Mouse (Mus musculus) adipocyte (in vitro differentiated cells): ENCODE measurements around the gene Hsd17b2.
A peak's percentile ranks its signal among the peaks of the same experiment; 100 is the strongest.

ENCODE experiments used
- DNase-seq: peaks from one replicate; pipeline ENCODE4 v3.0.0-alpha.2; 2016; ENCODE audit warnings: low spot score

Hsd17b2 gene

DNA sequence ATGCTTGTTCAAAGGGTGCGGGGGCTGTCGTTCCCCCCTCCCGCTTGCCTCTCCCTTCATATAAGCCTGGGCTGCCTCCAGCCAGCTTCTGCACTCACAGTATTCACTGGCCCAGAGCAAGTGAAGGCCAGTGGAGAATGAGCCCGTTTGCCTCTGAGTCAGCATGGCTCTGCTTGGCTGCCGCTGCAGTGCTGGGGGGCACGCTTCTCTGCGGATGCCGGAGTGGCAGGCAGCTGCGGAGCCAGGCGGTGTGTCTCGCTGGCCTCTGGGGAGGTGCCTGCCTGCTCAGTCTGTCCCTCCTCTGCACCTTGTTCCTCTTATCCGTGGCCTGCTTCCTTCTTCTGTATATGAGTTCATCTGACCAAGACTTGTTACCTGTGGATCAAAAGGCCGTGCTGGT, at the start of gene Hsd17b2:
Hsd17b2 (plus strand) TSS at position 46 of the 400 bp plus-strand sequence.
- DNase-seq = no peak

GRCm38 (mm10) chr8:117652318-117652717, 49.4 kb upstream of the Hsd17b2 start:
- DNase-seq = no peak

- no peak for DNase-seq
Measured at GRCm38 (mm10) chr8:117658990-117659389, 42.7 kb upstream of the Hsd17b2 start.

DNA sequence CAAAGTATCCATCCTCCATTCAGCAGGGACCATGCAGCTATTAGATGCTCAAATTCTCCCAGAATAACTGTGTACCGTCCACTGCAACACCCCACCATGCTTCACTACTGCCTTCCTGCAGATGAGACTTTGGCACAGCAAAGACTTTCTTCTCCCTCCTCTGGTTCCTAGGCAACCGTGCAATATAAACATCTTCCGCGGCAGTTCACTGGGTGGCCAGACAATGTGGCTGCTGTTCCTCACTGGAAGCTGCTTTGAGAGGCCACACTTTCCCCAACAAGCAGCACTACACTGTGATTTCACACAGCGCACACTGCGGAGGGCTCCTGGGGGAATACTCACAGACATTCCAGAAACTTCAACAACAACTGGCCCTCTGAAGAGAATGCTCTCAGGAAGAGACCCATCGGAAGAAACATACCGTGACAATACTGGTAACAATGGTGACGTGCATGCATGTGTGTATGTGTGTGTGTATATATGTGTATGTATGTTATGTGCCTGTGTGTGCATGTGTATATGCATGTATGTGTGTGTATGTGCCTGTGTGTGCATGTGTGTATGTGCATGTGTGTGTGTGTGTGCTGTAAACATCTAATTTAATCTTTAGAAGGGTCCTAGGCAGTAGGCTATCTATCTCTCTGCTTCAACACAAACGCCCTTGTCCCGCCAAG, 41.2 kb upstream of the Hsd17b2 start:
- no peak for DNase-seq

- DNase-seq = no peak
Measured at GRCm38 (mm10) chr8:117667349-117668124, 34.2 kb upstream of the Hsd17b2 start.

DNA sequence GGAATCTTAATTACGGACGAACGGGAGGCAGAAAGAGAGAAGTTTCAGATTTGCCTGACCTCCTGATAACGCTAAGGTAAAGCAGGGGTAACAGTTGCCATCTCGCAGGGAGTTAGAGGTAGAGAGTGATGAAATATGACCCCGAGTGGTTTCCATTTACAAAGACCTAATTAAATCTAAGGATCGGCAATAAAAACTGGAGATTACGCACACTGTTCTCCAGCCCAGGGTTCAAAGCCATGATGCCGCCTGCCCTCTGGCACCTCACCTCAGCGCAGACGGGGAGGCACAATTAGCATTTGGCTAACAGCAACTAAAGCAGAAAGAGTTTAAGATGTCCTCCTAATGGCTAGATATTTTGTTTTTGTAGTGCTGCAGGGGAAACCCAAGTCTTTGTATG, 31.2 kb upstream of the Hsd17b2 start:
- DNase-seq = no peak

- DNase-seq = no peak
Measured at GRCm38 (mm10) chr8:117672558-117672957, 29.1 kb upstream of the Hsd17b2 start.

DNA sequence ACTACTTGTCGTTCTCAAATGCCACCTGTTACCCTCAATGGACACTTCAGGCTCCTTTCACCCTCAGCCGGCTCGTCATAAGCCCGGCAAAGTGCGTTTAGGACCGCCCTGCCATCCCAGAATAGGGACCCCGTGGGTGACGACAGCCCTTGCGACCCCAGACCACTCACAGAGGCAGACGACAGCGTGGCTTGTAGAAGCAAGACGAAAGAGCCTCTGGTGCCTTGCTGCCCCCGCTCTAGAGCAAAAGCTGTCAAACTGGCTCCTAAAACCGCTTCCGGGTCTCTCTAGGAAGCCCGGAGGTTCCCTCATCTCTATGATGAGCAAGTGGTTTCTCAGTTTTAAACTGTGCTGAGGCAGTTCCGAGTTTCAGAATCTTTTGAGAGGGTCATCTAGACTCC, 28.3 kb upstream of the Hsd17b2 start, which contains the start of gene Sdr42e1:
Sdr42e1 (minus strand) TSS at position 260 of the 401 bp plus-strand sequence.
- no peak for DNase-seq

DNA sequence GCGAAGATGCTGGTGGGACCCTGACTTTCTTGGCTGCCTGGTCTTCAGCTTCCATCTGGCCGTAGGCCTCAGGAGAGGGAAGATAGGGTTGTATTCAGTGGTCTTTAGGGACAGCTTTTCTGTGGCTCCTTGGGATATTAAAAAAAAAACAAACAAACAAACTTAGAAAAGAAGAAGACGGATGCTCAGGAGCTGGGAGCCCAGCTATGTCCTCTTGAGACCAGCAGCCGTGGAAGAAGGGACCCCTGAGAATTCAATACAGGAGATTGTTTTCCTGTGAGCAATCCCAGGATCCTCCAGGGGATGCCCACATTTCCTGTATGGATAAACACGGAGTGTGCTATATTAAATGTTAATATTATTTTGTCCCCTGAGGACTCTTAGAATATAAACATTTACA, 26.5 kb upstream of the Hsd17b2 start:
- no peak for DNase-seq

- DNase-seq = no peak
Measured at GRCm38 (mm10) chr8:117676460-117676859, 25.2 kb upstream of the Hsd17b2 start.

- DNase-seq = no peak
Measured at GRCm38 (mm10) chr8:117677011-117677410, 24.7 kb upstream of the Hsd17b2 start.

- no peak for DNase-seq
Measured at GRCm38 (mm10) chr8:117678650-117679049, 23.1 kb upstream of the Hsd17b2 start.

DNA sequence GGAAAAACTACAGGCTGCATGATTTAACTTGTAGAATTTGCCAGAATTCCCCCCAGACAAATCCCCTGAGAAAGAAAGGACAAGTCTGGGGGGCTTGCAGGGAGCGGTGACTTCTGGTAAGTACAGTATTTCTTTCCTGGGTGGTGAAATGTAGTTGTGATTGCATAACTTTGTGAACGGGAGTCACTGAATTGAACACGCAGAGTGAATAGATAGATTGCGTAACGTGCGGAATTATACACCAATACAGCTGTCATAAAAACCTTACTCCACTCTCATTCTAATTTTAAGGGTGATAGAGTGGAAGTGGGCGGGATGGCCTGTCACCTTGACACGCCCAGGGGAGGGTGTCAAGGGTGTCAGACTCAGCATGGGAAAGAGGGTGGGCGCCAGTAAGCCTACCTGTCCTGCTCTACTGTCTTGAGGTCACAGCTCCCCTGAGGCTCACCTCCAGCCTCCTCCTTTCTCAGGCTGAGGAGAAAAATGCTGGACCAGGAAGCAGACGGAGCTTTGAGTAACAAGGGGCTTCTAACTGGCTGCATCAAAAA, 17.7 kb upstream of the Hsd17b2 start:
- no peak for DNase-seq

GRCm38 (mm10) chr8:117684504-117684903, 17.2 kb upstream of the Hsd17b2 start:
- no peak for DNase-seq

- DNase-seq = no peak
Measured at GRCm38 (mm10) chr8:117687890-117688289, 13.8 kb upstream of the Hsd17b2 start.

- DNase-seq = no peak
Measured at GRCm38 (mm10) chr8:117692131-117692530, 9.6 kb upstream of the Hsd17b2 start.

DNA sequence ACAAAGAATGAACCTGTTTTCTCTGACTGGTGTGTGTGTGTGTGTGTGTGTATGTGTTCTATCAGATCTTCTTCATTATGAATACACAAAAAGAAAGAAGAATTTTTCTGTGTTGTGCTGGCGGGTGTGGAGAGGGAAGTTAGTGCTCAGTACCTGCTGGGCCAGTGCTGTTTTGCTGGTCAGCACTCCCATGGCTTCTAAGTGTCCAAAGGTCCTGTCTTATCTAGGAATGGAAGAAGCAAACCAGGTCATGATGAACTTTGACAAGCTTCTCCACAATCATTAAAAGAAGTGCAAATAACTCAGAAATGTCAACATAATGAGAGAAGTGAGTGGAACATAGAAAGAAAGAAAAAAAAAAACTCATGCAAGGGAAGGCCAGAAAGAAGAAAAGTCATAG, 6.1 kb upstream of the Hsd17b2 start:
- no peak for DNase-seq

DNA sequence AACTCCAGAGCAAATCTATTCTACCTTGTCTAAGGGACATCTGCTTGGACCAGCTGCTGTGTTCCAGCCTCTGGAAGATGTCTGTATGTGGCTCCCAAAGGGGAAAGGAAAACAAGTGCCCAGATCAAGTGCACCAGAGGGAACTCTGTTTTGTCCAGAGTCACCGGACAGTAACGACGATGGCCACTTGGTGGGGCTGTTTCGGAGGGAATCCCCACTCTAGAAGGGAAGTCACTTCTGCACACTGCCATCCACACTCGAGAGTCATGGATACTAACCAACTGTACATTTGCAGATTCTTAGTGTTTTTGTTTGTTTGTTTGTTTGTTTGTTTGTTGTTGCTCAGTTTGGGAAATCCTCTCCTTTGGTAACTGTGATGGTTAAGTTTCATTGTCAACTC, 4.5 kb upstream of the Hsd17b2 start:
- DNase-seq = peak; percentile 10

- DNase-seq = no peak
Measured at GRCm38 (mm10) chr8:117700699-117701098, 1.0 kb upstream of the Hsd17b2 start.

- DNase-seq = no peak
Measured at GRCm38 (mm10) chr8:117701246-117701645, 458 bp upstream of the Hsd17b2 start.

GRCm38 (mm10) chr8:117702701-117703100, 997 bp downstream of the Hsd17b2 start:
- DNase-seq = no peak

DNA sequence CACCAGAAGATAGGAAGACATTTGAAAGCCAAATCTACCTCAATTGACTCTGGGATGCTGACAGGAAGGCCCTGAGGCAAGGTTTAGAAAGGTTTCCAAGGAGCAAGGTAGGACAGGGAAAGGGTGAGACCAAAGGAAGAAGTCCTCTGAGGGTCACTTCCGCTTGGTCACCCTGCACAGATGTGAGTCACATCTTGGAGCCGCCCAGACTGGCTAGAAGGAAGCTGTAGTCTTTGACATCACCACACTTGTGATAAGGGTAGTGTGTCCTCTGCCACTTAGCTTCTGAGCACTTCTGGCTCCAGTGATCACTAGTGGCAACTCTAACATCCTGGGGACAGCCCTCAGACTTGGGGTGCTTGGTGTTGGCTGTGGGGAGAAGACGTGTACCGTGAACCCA, 4.4 kb downstream of the Hsd17b2 start:
- no peak for DNase-seq

- DNase-seq = no peak
Measured at GRCm38 (mm10) chr8:117712226-117712625, 10.5 kb downstream of the Hsd17b2 start.
